Mouse (Mus musculus) T-cell, adult 66 days (primary cell): ENCODE data around the gene OR5BS1P. TPM values are rescaled to one million over a fixed set of nuclear protein-coding genes. Genes with fewer than 3 reads are reported as not detected.

Experiments used
- total RNA-seq, 2 experiments: library from RNA; stranded (reverse); gene quantifications; 3 replicates in 1 of 2; 4 replicates in 1 of 2; pipeline ENCODE4 v1.2.4; 2023

OR5BS1P gene
- not detected for total RNA-seq

GRCm38 (mm10) chr15:98469596-98469995 is at the start of gene OR5BS1P:
TSS of gene OR5BS1P (plus strand) at chr15:98469896.

GRCm38 (mm10) chr15:98430925-98431324 is 38.8 kb upstream of the OR5BS1P start, which contains the start of gene Olfr282:
TSS of gene Olfr282 (plus strand) at chr15:98431225.

GRCm38 (mm10) chr15:98452288-98452687 is 17.4 kb upstream of the OR5BS1P start, which contains the start of gene Olfr281:
TSS of gene Olfr281 (plus strand) at chr15:98452588.

GRCm38 (mm10) chr15:98482701-98483100 is 13.0 kb downstream of the OR5BS1P start, which contains the start of gene Lalba:
TSS of gene Lalba (minus strand) at chr15:98482721.

DNA sequence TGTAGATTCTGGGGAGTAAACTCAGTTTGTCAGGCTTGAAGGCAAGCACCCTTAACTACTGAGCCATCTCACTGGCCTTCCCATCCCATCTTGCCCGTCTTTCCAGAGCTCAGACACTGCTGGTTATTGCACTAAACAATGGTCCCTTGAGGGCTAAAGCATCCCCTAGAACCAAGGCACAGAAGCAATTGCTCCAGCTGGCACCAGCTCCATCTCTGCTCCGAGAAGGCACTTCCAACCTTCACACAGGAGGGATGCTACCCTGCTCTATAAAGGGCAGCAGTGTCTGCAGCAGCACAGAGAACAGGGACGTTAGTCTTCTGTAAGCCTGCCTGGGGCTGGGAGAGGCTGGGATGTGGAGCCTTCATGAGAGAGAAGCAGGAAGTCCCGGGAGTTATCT is 22.4 kb downstream of the OR5BS1P start, which contains the start of gene Olfr279:
TSS of gene Olfr279 (plus strand) at position 301 of the 400 bp plus-strand sequence.

Other genes with a start within 250 kb of the OR5BS1P start
- not detected for gene Gm44579, start 248.9 kb upstream of the OR5BS1P start, total RNA-seq
- gene Olfr287, start 248.8 kb upstream of the OR5BS1P start, total RNA-seq, result not detected
- gene Olfr286, start 235.4 kb upstream of the OR5BS1P start, total RNA-seq, result not detected
- not detected for gene H1fnt, start 212.6 kb upstream of the OR5BS1P start, total RNA-seq
- gene Zfp641, start 173.7 kb upstream of the OR5BS1P start, total RNA-seq, result not detected
- gene Olfr285, start 152.5 kb upstream of the OR5BS1P start, total RNA-seq, result not detected
- not detected for gene Olfr284, start 128.9 kb upstream of the OR5BS1P start, total RNA-seq
- not detected for gene Olfr283, start 89.0 kb upstream of the OR5BS1P start, total RNA-seq
- not detected for gene Olfr282, start 38.7 kb upstream of the OR5BS1P start, total RNA-seq
- not detected for gene Olfr281, start 17.3 kb upstream of the OR5BS1P start, total RNA-seq
- not detected for gene Lalba, start 12.8 kb downstream of the OR5BS1P start, total RNA-seq
- gene Olfr279, start 22.5 kb downstream of the OR5BS1P start, total RNA-seq, result not detected
- 10 to 100 TPM; 61.5 to 65.2 TPM for gene Kansl2, start 64.4 kb downstream of the OR5BS1P start, total RNA-seq
- 100 to 1,000 TPM; 123 to 126 TPM for gene Ccnt1, start 101.0 kb downstream of the OR5BS1P start, total RNA-seq
- gene 4930415O20Rik, start 101.1 kb downstream of the OR5BS1P start, total RNA-seq, result not detected
- gene Adcy6, start 140.2 kb downstream of the OR5BS1P start, total RNA-seq, result 10 to 100 TPM; 24.1 to 30.7 TPM
- under 1 TPM; 0.79 to 0.83 TPM for gene Cacnb3, start 160.9 kb downstream of the OR5BS1P start, total RNA-seq
- gene Ddx23, start 193.0 kb downstream of the OR5BS1P start, total RNA-seq, result 100 to 1,000 TPM; 137 to 163 TPM
- gene Rnd1, start 207.6 kb downstream of the OR5BS1P start, total RNA-seq, result 1 to 10 TPM in 1 of 2 experiments, under 1 TPM in 1; 0.82 to 1.3 TPM
- gene Ccdc65, start 238.3 kb downstream of the OR5BS1P start, total RNA-seq, result not detected